Mouse (Mus musculus): ENCODE measurements at regions not wholly inside any gene's neighbourhood (a gene's known extent, or its start where the extent isn't known, plus 50 kb on each side); places are given as distances from the start of the nearest gene placed in this dataset.
A peak's percentile ranks its signal among the peaks of the same experiment; 100 is the strongest.

DNA sequence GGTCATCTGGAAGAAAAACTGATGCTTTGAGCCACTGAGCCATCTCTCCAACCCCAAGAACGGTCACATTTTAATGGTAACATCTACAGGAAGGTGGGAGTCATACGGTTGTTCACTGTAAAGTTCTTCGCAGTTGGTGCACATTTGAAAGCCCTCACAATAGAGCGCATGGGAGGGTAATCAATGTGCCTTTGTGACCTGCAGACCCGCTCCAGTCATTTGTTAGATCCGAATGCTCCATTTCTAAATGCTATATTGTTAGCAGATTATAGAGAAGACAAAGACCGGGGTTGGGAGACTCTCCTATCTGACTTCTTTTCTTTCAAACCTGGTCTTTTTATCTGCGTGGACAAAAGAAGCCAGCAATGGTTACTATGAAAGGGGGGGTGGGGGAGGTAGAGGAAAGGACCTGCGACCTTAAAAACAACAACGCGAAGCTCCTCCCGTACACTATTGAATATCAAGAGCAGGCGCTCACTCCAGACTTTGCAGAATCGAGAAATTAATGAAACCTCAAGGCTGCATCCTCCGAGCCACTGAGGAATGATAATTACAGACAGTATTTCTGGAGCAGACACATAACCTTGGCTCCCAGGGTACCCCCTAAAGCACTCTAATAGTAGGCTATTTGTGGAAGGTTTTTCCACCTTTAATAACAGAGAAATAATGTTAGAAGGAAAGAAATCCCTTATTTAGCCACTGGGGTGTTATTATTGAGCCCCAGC is 134.7 kb upstream of the Smim15 start:
- TF ChIP-seq CTCF (conservative IDR thresholded peaks at IDR 0.05; ENCODE audit: low read length) (no peak), NANOG (IDR thresholded peaks at IDR 0.05; ENCODE audit: borderline replicate concordance, low read length) (peak; percentile 70; the same call in 1 of the 2 replicates)

Data from E14TG2a.4 (cell line).